Mouse (Mus musculus) MEL (cell line): Measurements from ENCODE around the gene Slc25a20. TPM values are rescaled to one million over a fixed set of nuclear protein-coding genes. Genes with fewer than 3 reads are reported as not detected.

Source experiments
- DNase-seq: peaks from one replicate; pipeline ENCODE4 v3.0.0; 2011; ENCODE audit warnings: low read depth, low spot score
- H3K27ac ChIP-seq: 2 replicates; pipeline ENCODE4 v1.5.1; 2012; ENCODE audit warnings: low read depth, mild to moderate bottlenecking, control low read depth, low read length, moderate library complexity; ENCODE audit not compliant: control insufficient read depth
- H3K27me3 ChIP-seq, 2 experiments: fragments of 150-350 bp in 1 of 2; sonication (generic) in 1 of 2; 2 replicates each; pipeline ENCODE4 v1.6.1; 2012; ENCODE audit warnings: low read length in 2 of 2, mild to moderate bottlenecking in 2 of 2, improper control_type of control experiment in 1 of 2, moderate library complexity in 1 of 2; ENCODE audit not compliant: insufficient read depth in 2 of 2, control insufficient read depth in 1 of 2
- H3K36me3 ChIP-seq, 2 experiments: 2 replicates each; pipeline ENCODE4 v1.6.1; 2012 to 2014; ENCODE audit warnings: low read length in 2 of 2, improper control_type of control experiment in 1 of 2, inconsistent platforms in 1 of 2, mild to moderate bottlenecking in 1 of 2; ENCODE audit not compliant: insufficient read depth in 2 of 2, control insufficient read depth in 1 of 2
- H3K4me1 ChIP-seq, 2 experiments: fragments of 150-350 bp in 1 of 2; sonication (generic) in 1 of 2; 2 replicates each; pipeline ENCODE4 v1.6.1; 2012; ENCODE audit warnings: low read length in 2 of 2, improper control_type of control experiment in 1 of 2, mild to moderate bottlenecking in 1 of 2; ENCODE audit not compliant: insufficient read depth in 2 of 2, control insufficient read depth in 1 of 2
- H3K4me3 ChIP-seq, 2 experiments: fragments of 150-350 bp in 1 of 2; sonication (generic) in 1 of 2; 2 replicates each; pipeline ENCODE4 v1.5.1; 2012; ENCODE audit warnings: low read depth in 2 of 2, low read length in 2 of 2, mild to moderate bottlenecking in 2 of 2, moderate library complexity in 2 of 2, control low read depth in 1 of 2, improper control_type of control experiment in 1 of 2; ENCODE audit not compliant: control insufficient read depth in 1 of 2, insufficient read depth in 1 of 2
- H3K79me2 ChIP-seq: 2 replicates; pipeline ENCODE4 v1.6.1; 2012; ENCODE audit warnings: mild to moderate bottlenecking, low read length, moderate library complexity; ENCODE audit not compliant: control insufficient read depth, poor library complexity, insufficient read depth
- H3K9ac ChIP-seq: 2 replicates; pipeline ENCODE4 v1.6.1; 2012; ENCODE audit warnings: low read depth, mild to moderate bottlenecking, control low read depth, low read length, moderate library complexity; ENCODE audit not compliant: control insufficient read depth, poor library complexity, severe bottlenecking
- H3K9me3 ChIP-seq: fragments of 150-350 bp; sonication (generic); replicated peaks from 2 replicates; pipeline ENCODE4 v1.6.1; 2012; ENCODE audit warnings: mild to moderate bottlenecking, low read length, improper control_type of control experiment, moderate library complexity; ENCODE audit not compliant: insufficient read depth
- BHLHE40 ChIP-seq: IDR thresholded peaks from 2 replicates; pipeline ENCODE4 v1.6.1; 2012; ENCODE audit warnings: low read depth, mild to moderate bottlenecking, inconsistent platforms, low read length, improper control_type of control experiment, borderline replicate concordance
- CHD2 ChIP-seq: IDR thresholded peaks from 2 replicates; pipeline ENCODE4 v1.6.1; 2011; ENCODE audit warnings: low read length, improper control_type of control experiment
- CTCF ChIP-seq, 3 experiments: IDR thresholded peaks in 2 of 3; conservative IDR thresholded peaks in 1 of 3; 2 replicates each; pipeline ENCODE4 v1.5.1; 2011 to 2012; ENCODE audit warnings: low read length in 3 of 3, low read depth in 2 of 3, mild to moderate bottlenecking in 2 of 3, improper control_type of control experiment in 1 of 3, inconsistent platforms in 1 of 3, mixed read lengths in 1 of 3, moderate library complexity in 1 of 3; ENCODE audit not compliant: control insufficient read depth in 1 of 3, insufficient read depth in 1 of 3, poor library complexity in 1 of 3, severe bottlenecking in 1 of 3
- E2F4 ChIP-seq: IDR thresholded peaks from 2 replicates; pipeline ENCODE4 v1.6.1; 2011; ENCODE audit warnings: low read depth, low read length, improper control_type of control experiment, borderline replicate concordance
- ELF1 ChIP-seq: IDR thresholded peaks from 2 replicates; pipeline ENCODE4 v1.6.1; 2014; ENCODE audit warnings: low read depth, mild to moderate bottlenecking, inconsistent platforms, low read length, improper control_type of control experiment, moderate library complexity
- EP300 ChIP-seq, 2 experiments: IDR thresholded peaks; 2 replicates each; pipeline ENCODE4 v1.6.1; 2011; ENCODE audit warnings: improper control_type of control experiment in 2 of 2, low read length in 2 of 2, low read depth in 1 of 2, mild to moderate bottlenecking in 1 of 2
- ETS1 ChIP-seq: IDR thresholded peaks from 2 replicates; pipeline ENCODE4 v1.6.1; 2012; ENCODE audit warnings: low read depth, mild to moderate bottlenecking, inconsistent platforms, low read length, improper control_type of control experiment, moderate library complexity
- GATA1 ChIP-seq: IDR thresholded peaks from 2 replicates; pipeline ENCODE4 v1.6.1; 2011; ENCODE audit warnings: low read depth, low read length, improper control_type of control experiment
- HCFC1 ChIP-seq: IDR thresholded peaks from 2 replicates; pipeline ENCODE4 v1.6.1; 2012; ENCODE audit warnings: low read depth, mild to moderate bottlenecking, inconsistent platforms, low read length, improper control_type of control experiment, moderate library complexity
- JUND ChIP-seq: IDR thresholded peaks from 2 replicates; pipeline ENCODE4 v1.6.1; 2011; ENCODE audit warnings: low read depth, mild to moderate bottlenecking, improper control_type of control experiment, low read length
- KAT2A ChIP-seq: conservative IDR thresholded peaks from 2 replicates; pipeline ENCODE4 v1.6.1; 2012; ENCODE audit warnings: low read depth, low read length, improper control_type of control experiment, inconsistent platforms
- MAZ ChIP-seq: IDR thresholded peaks from 2 replicates; pipeline ENCODE4 v1.6.1; 2012; ENCODE audit warnings: low read depth, mild to moderate bottlenecking, inconsistent platforms, low read length, improper control_type of control experiment
- MXI1 ChIP-seq: IDR thresholded peaks from 2 replicates; pipeline ENCODE4 v1.6.1; 2011; ENCODE audit warnings: mild to moderate bottlenecking, low read depth, low read length, improper control_type of control experiment
- MYB ChIP-seq: IDR thresholded peaks from 2 replicates; pipeline ENCODE4 v1.6.1; 2011; ENCODE audit warnings: mild to moderate bottlenecking, low read depth, low read length, improper control_type of control experiment
- MYC ChIP-seq: IDR thresholded peaks from 2 replicates; pipeline ENCODE4 v1.6.1; 2011; ENCODE audit warnings: low read depth, mild to moderate bottlenecking, low read length, improper control_type of control experiment, moderate library complexity
- NELFE ChIP-seq: IDR thresholded peaks from 2 replicates; pipeline ENCODE4 v1.6.1; 2011; ENCODE audit warnings: low read depth, low read length, improper control_type of control experiment
- POLR2A ChIP-seq, 2 experiments: IDR thresholded peaks; 2 replicates each; pipeline ENCODE4 v1.6.1; 2011 to 2012; ENCODE audit warnings: low read length in 2 of 2, mild to moderate bottlenecking in 2 of 2, control low read depth in 1 of 2, improper control_type of control experiment in 1 of 2, low read depth in 1 of 2, moderate library complexity in 1 of 2; ENCODE audit not compliant: control insufficient read depth in 1 of 2, insufficient read depth in 1 of 2, poor library complexity in 1 of 2
- RAD21 ChIP-seq: IDR thresholded peaks from 2 replicates; pipeline ENCODE4 v1.6.1; 2011; ENCODE audit warnings: mild to moderate bottlenecking, low read depth, low read length, improper control_type of control experiment
- SIN3A ChIP-seq: IDR thresholded peaks from 2 replicates; pipeline ENCODE4 v1.6.1; 2012; ENCODE audit warnings: low read length, improper control_type of control experiment, inconsistent platforms
- TAL1 ChIP-seq: IDR thresholded peaks from 2 replicates; pipeline ENCODE4 v1.6.1; 2012; ENCODE audit warnings: mild to moderate bottlenecking, inconsistent platforms, low read length, moderate library complexity, mixed read lengths
- TCF12 ChIP-seq: IDR thresholded peaks from 2 replicates; pipeline ENCODE4 v1.6.1; 2014; ENCODE audit warnings: low read depth, mild to moderate bottlenecking, inconsistent platforms, low read length, improper control_type of control experiment, moderate library complexity
- UBTF ChIP-seq: IDR thresholded peaks from 2 replicates; pipeline ENCODE4 v1.6.1; 2012; ENCODE audit warnings: low read depth, mild to moderate bottlenecking, inconsistent platforms, low read length, improper control_type of control experiment, moderate library complexity, borderline replicate concordance; ENCODE audit not compliant: insufficient read depth
- USF2 ChIP-seq, 2 experiments: IDR thresholded peaks; 2 replicates each; pipeline ENCODE4 v1.6.1; 2011 to 2012; ENCODE audit warnings: improper control_type of control experiment in 2 of 2, low read length in 2 of 2, borderline replicate concordance in 1 of 2, inconsistent platforms in 1 of 2, low read depth in 1 of 2, mild to moderate bottlenecking in 1 of 2; ENCODE audit not compliant: insufficient read depth in 1 of 2
- ZC3H11A ChIP-seq: IDR thresholded peaks from 2 replicates; pipeline ENCODE4 v1.6.1; 2012; ENCODE audit warnings: low read depth, mild to moderate bottlenecking, inconsistent platforms, low read length, improper control_type of control experiment
- ZKSCAN1 ChIP-seq: IDR thresholded peaks from 2 replicates; pipeline ENCODE4 v1.6.1; 2012; ENCODE audit warnings: low read depth, mild to moderate bottlenecking, inconsistent platforms, low read length, improper control_type of control experiment, moderate library complexity
- ZMIZ1 ChIP-seq: IDR thresholded peaks from 2 replicates; pipeline ENCODE4 v1.6.1; 2012; ENCODE audit warnings: low read depth, mild to moderate bottlenecking, inconsistent platforms, low read length, improper control_type of control experiment, moderate library complexity
- ZNF384 ChIP-seq: IDR thresholded peaks from 2 replicates; pipeline ENCODE4 v1.6.1; 2012; ENCODE audit warnings: low read depth, mild to moderate bottlenecking, inconsistent platforms, low read length, improper control_type of control experiment
- polyA plus RNA-seq, 2 experiments: library from polyadenylated mRNA; stranded (reverse) in 1 of 2; unstranded in 1 of 2; fragments of >175 nt in 1 of 2; fragments of >200 nt in 1 of 2; gene quantifications; 2 replicates each; pipeline versions ENCODE4 v1.2.1 to v1.2.4; 2012; ENCODE audit warnings: low replicate concordance in 2 of 2, low read depth in 1 of 2; ENCODE audit not compliant: insufficient read length in 2 of 2, insufficient read depth in 1 of 2, missing spikeins in 1 of 2
- total RNA-seq: library from RNA; depleted of rRNA; stranded (reverse); fragments of 300-350 nt; gene quantifications from 2 replicates; pipeline ENCODE4 v1.2.3, GENCODE M21; 2012

Slc25a20 gene
- total and polyA plus RNA-seq, 3 experiments = 19.3 to 24.1 TPM; not detected in 1

DNA sequence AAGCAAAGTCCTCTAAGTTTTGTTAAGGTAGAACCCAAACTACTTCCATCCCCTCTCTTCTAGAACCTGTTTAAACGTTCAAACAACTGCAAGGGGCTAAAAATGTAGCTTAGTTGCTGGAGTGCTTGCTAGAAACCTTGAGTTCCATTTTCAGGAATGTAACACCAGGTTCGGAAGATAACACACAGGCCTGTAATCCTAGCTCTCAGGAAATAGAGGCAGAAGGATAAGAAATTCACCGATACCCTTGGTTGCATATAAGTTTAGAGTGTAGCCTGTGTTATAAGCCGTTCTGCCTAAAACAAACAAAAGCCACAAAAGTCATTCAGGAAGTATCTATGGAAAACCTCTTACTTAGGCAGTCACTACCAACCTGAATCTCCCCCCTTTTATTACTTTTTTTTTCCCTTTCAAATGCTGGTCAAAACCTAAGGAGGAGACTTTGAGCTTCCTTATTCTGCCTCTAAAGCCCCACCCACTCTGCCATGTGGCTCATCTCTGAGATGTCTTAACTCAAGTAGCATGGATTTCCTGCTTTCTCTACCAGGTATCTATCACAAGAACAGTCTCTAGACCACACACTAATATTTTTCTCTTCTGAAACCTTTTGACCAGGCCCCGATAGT lies 30.1 kb upstream of the Slc25a20 start (continued):
- TF ChIP-seq EP300 (IDR thresholded peaks at IDR 0.05; ENCODE audit: low read depth in 1 of 2, low read length in 2 of 2) (peak; percentile 56 to 77), ZMIZ1 (0 out of 2 replicates have a peak, but pooled peaks have one; percentile 40), CTCF (IDR thresholded peaks at IDR 0.05 in 2 of 3, conservative IDR thresholded peaks at IDR 0.05 in 1 of 3; ENCODE audit: control insufficient read depth in 1 of 3, insufficient read depth in 1 of 3, low read depth in 2 of 3, low read length in 3 of 3, poor library complexity in 1 of 3, severe bottlenecking in 1 of 3) (no peak)

GRCm38 (mm10) chr9:108632375-108632774 lies 29.5 kb upstream of the Slc25a20 start:
- Histone ChIP-seq H3K36me3 (peaks cover 33 to 60% of the 10 kb centered on the region in 2 experiments), H3K27me3 (no peaks in the 10 kb centered on the region), H3K27ac (peak overlapping the region; percentile 66), H3K9ac (peak overlapping the region; percentile 8; the same call in 1 of the 2 replicates), H3K4me3 (peak overlapping the region in 1 of 2 experiments; percentile 21; a peak in 2 of 4 replicates), H3K4me1 (peaks cover 25 to 51% of the 10 kb centered on the region in 2 experiments), H3K79me2 (peaks cover 26% of the 10 kb centered on the region), H3K9me3 (no peaks in the 10 kb centered on the region)
- DNase-seq = peak; percentile 80
- TF ChIP-seq UBTF (no peak), MAZ (no peak), CHD2 (no peak), ZKSCAN1 (no peak), JUND (no peak), GATA1 (peak; percentile 34; the same call in 1 of the 2 replicates), ETS1 (peak; percentile 65), ZNF384 (0 out of 2 replicates have a peak, but pooled peaks have one; percentile 28), RAD21 (no peak), NELFE (peak; percentile 22; the same call in 1 of the 2 replicates), E2F4 (no peak), ZC3H11A (no peak), EP300 (IDR thresholded peaks at IDR 0.05; ENCODE audit: low read depth in 1 of 2, low read length in 2 of 2) (peak in 1 of 2 experiments; percentile 16; a peak in 1 of 4 replicates), MYB (no peak), MYC (no peak), TCF12 (0 out of 2 replicates have a peak, but pooled peaks have one; percentile 20)

DNA sequence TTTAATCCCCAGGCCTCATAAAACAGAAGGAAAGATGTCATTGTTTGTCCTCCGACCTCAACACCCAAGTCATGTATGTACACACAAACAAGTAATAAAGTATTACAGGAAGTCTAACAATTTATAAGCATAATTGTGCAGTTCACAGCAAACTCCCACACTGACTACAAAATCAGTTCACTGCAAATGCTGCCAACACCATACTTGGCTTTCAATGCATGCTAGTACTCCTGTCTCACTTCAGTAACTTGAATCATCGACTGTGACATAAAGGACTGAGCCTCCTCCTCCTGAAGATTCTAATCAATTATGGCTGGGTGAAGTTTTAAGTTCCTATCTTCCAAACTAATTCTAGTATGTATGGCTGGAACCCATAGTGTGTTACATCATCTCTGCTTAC lies 28.0 kb upstream of the Slc25a20 start:
- Histone ChIP-seq H3K79me2 (peaks cover 27% of the 10 kb centered on the region), H3K27me3 (no peaks in the 10 kb centered on the region), H3K4me1 (peaks cover 25 to 45% of the 10 kb centered on the region in 2 experiments), H3K4me3 (no peak overlapping the region), H3K9ac (no peak overlapping the region), H3K27ac (no peak overlapping the region), H3K9me3 (no peaks in the 10 kb centered on the region), H3K36me3 (peaks cover 26 to 55% of the 10 kb centered on the region in 2 experiments)
- no peak for DNase-seq
- TF ChIP-seq GATA1 = no peak
- TF ChIP-seq TAL1 = no peak
- TF ChIP-seq BHLHE40 = no peak
- no peak for TF ChIP-seq POLR2A (IDR thresholded peaks at IDR 0.05; ENCODE audit: control insufficient read depth in 1 of 2, insufficient read depth in 1 of 2, low read depth in 1 of 2, low read length in 2 of 2, poor library complexity in 1 of 2)
- no peak for TF ChIP-seq TCF12
- TF ChIP-seq USF2 (IDR thresholded peaks at IDR 0.05; ENCODE audit: borderline replicate concordance in 1 of 2, insufficient read depth in 1 of 2, low read depth in 1 of 2, low read length in 2 of 2) = no peak
- no peak for TF ChIP-seq NELFE
- no peak for TF ChIP-seq HCFC1
- TF ChIP-seq CHD2 = no peak
- TF ChIP-seq SIN3A = no peak
- TF ChIP-seq ZNF384 = no peak
- TF ChIP-seq CTCF (IDR thresholded peaks at IDR 0.05 in 2 of 3, conservative IDR thresholded peaks at IDR 0.05 in 1 of 3; ENCODE audit: control insufficient read depth in 1 of 3, insufficient read depth in 1 of 3, low read depth in 2 of 3, low read length in 3 of 3, poor library complexity in 1 of 3, severe bottlenecking in 1 of 3) = no peak
- no peak for TF ChIP-seq ELF1
- no peak for TF ChIP-seq JUND
- TF ChIP-seq ZMIZ1 = no peak
- TF ChIP-seq ZC3H11A = no peak
- TF ChIP-seq MXI1 = no peak
- no peak for TF ChIP-seq KAT2A
- TF ChIP-seq RAD21 = no peak
